Mouse (Mus musculus) liver, embryonic 16.5 days (tissue): ENCODE data around the gene Ldlrad2. TPM values are rescaled to one million over a fixed set of nuclear protein-coding genes. Genes with fewer than 3 reads are reported as not detected.
"Not testable (repeated sequence)": the region's sequence is repeated elsewhere in the genome, so short reads cannot be mapped to it uniquely, and the experiment has no call there.

Experiments used
- ATAC-seq: fragments of 200-750 bp; cut with Nextera tagmentation; 2 replicates; pipeline ENCODE4 v1.8.0; 2017; ENCODE audit warnings: low read depth, mild to moderate bottlenecking, moderate number of reproducible peaks, moderate library complexity
- H3K27ac ChIP-seq: fragments of 300-500 bp; sonication (generic); 2 replicates; pipeline ENCODE4 v1.5.1; 2014; ENCODE audit warnings: mild to moderate bottlenecking, low read length
- H3K27me3 ChIP-seq: fragments of 300-500 bp; sonication (generic); 2 replicates; pipeline ENCODE4 v1.6.1; 2014; ENCODE audit warnings: low read depth, low read length, mixed read lengths; ENCODE audit not compliant: control insufficient read depth, insufficient read depth
- H3K36me3 ChIP-seq: fragments of 300-500 bp; sonication (generic); 2 replicates; pipeline ENCODE4 v1.6.1; 2014; ENCODE audit warnings: mild to moderate bottlenecking; ENCODE audit not compliant: control insufficient read depth, insufficient read depth
- H3K4me1 ChIP-seq: fragments of 300-500 bp; sonication (generic); 2 replicates; pipeline ENCODE4 v1.6.1; 2014; ENCODE audit warnings: low read depth, low read length, mixed read lengths; ENCODE audit not compliant: control insufficient read depth
- H3K4me2 ChIP-seq: fragments of 300-500 bp; sonication (generic); 2 replicates; pipeline ENCODE4 v1.6.1; 2014; ENCODE audit warnings: low read depth, low read length, mixed read lengths
- H3K4me3 ChIP-seq: fragments of 300-500 bp; sonication (generic); 2 replicates; pipeline ENCODE4 v1.5.1; 2014; ENCODE audit warnings: low read depth, mild to moderate bottlenecking, low read length
- H3K9ac ChIP-seq: fragments of 300-500 bp; sonication (generic); 2 replicates; pipeline ENCODE4 v1.6.1; 2014; ENCODE audit warnings: low read depth, low read length
- H3K9me3 ChIP-seq: fragments of 300-500 bp; sonication (generic); replicated peaks from 2 replicates; pipeline ENCODE4 v1.6.1; 2016; ENCODE audit warnings: low read length; ENCODE audit not compliant: control insufficient read depth
- WGBS: fragments of 180-500 bp; shearing (Covaris S2); extraction: QIAGEN DNeasy Blood & Tissue Kit; methylation state at CpG from one replicate; pipeline ENCODE4 v1.1.7; 2014; ENCODE audit not compliant: insufficient replicate concordance; 5-methylcytosine and 5-hydroxymethylcytosine counted together
- polyA plus RNA-seq: library from polyadenylated mRNA; unstranded; fragments of >200 nt; fragmentation: Nextera tagmentation; extraction: Ambion mirVana; gene quantifications from 2 replicates; pipeline ENCODE4 v1.2.1, GENCODE M21; 2015

Ldlrad2 gene
- polyA plus RNA-seq, 1 experiment from 2014 or later: not detected

GRCm38 (mm10) chr4:137594496-137595270 is 20.3 kb upstream of the Ldlrad2 start:
- ATAC-seq: peak; percentile 33
- peaks cover 34% of the 10 kb centered on the region for H3K4me1 ChIP-seq
- no peaks in the 10 kb centered on the region for H3K27me3 ChIP-seq
- peak overlapping the region; percentile 75 for H3K4me2 ChIP-seq
- H3K9ac ChIP-seq: peak overlapping the region; percentile 86
- H3K27ac ChIP-seq: peak overlapping the region; percentile 100
- H3K4me3 ChIP-seq: peak overlapping the region; percentile 95
- whole genome bisulfite sequencing: 1% methylated on average over 40 of the region's 40 CpGs
- no peaks in the 10 kb centered on the region for H3K9me3 ChIP-seq
- no peaks in the 10 kb centered on the region for H3K36me3 ChIP-seq

- no peaks in the 10 kb centered on the region for H3K27me3 ChIP-seq
- no peaks in the 10 kb centered on the region for H3K9me3 ChIP-seq
- peak within 1 kb of the TSS; percentile 95 for H3K4me3 ChIP-seq
- H3K9ac ChIP-seq: peak within 1 kb of the TSS; percentile 86
- under 1% methylated on average over 87 of the region's 92 CpGs for WGBS
- peak within 1 kb of the TSS; percentile 75 for H3K4me2 ChIP-seq
- no peaks in the 10 kb centered on the region for H3K36me3 ChIP-seq
- ATAC-seq: peak; percentile 92
- peak within 1 kb of the TSS; percentile 100 for H3K27ac ChIP-seq
- H3K4me1 ChIP-seq: peaks cover 25% of the 10 kb centered on the region
Measured at GRCm38 (mm10) chr4:137593601-137594495, 19.5 kb upstream of the Ldlrad2 start, which contains the start of gene Usp48. TSS of gene Usp48 (plus strand) at chr4:137593755.

- Histone ChIP-seq H3K4me3 (no peak overlapping the region), H3K27me3 (no peaks in the 10 kb centered on the region), H3K9ac (no peak overlapping the region), H3K9me3 (no peaks in the 10 kb centered on the region), H3K4me1 (peaks cover 7% of the 10 kb centered on the region), H3K36me3 (no peaks in the 10 kb centered on the region), H3K27ac (no peak overlapping the region), H3K4me2 (no peak overlapping the region)
- ATAC-seq: no peak
- 74% methylated on average over 4 of the region's 4 CpGs for WGBS
Measured at GRCm38 (mm10) chr4:137590961-137591360, 16.6 kb upstream of the Ldlrad2 start.

GRCm38 (mm10) chr4:137589586-137589985 is 15.2 kb upstream of the Ldlrad2 start:
- Histone ChIP-seq H3K27me3 (no peaks in the 10 kb centered on the region), H3K9me3 (no peaks in the 10 kb centered on the region), H3K4me1 (no peaks in the 10 kb centered on the region; the same call in 1 of the 2 replicates), H3K4me2 (no peak overlapping the region), H3K27ac (no peak overlapping the region), H3K36me3 (no peaks in the 10 kb centered on the region), H3K9ac (no peak overlapping the region), H3K4me3 (no peak overlapping the region)
- 77% methylated on average over 3 of the region's 3 CpGs for WGBS
- no peak for ATAC-seq

- ATAC-seq, H3K4me1 ChIP-seq, H3K27me3 ChIP-seq, H3K4me3 ChIP-seq, H3K4me2 ChIP-seq, H3K9ac ChIP-seq, H3K36me3 ChIP-seq, H3K9me3 ChIP-seq, H3K27ac ChIP-seq: not testable (repeated sequence)
- WGBS: 66% methylated on average over 2 of the region's 3 CpGs
Measured at GRCm38 (mm10) chr4:137589095-137589494, 14.7 kb upstream of the Ldlrad2 start.

- Histone ChIP-seq H3K27me3 (peaks cover 12% of the 10 kb centered on the region), H3K4me2 (no peak overlapping the region), H3K27ac (no peak overlapping the region), H3K4me1 (no peaks in the 10 kb centered on the region; the same call in 1 of the 2 replicates), H3K36me3 (no peaks in the 10 kb centered on the region), H3K9me3 (no peaks in the 10 kb centered on the region), H3K4me3 (no peak overlapping the region), H3K9ac (no peak overlapping the region)
- WGBS: 66% methylated on average over 3 of the region's 3 CpGs
- no peak for ATAC-seq
Measured at GRCm38 (mm10) chr4:137581815-137582214, 7.4 kb upstream of the Ldlrad2 start.

GRCm38 (mm10) chr4:137580299-137580698 is 5.9 kb upstream of the Ldlrad2 start:
- 53% methylated on average over 2 of the region's 2 CpGs for WGBS
- no peak overlapping the region for H3K27ac ChIP-seq

GRCm38 (mm10) chr4:137579789-137580188 is 5.4 kb upstream of the Ldlrad2 start:
- Histone ChIP-seq H3K9ac (no peak overlapping the region), H3K4me2 (no peak overlapping the region), H3K27me3 (peaks cover 12% of the 10 kb centered on the region), H3K4me1 (no peaks in the 10 kb centered on the region; the same call in 1 of the 2 replicates), H3K36me3 (no peaks in the 10 kb centered on the region), H3K27ac (no peak overlapping the region), H3K4me3 (no peak overlapping the region), H3K9me3 (no peaks in the 10 kb centered on the region)
- WGBS: 26% methylated on average over 4 of the region's 4 CpGs
- no peak for ATAC-seq

More at GRCm38 (mm10) chr4:137580299-137580698, 5.9 kb upstream of the Ldlrad2 start:
- H3K27me3 ChIP-seq: peaks cover 12% of the 10 kb centered on the region
- H3K4me1 ChIP-seq: no peaks in the 10 kb centered on the region; the same call in 1 of the 2 replicates
- no peak for ATAC-seq
- no peak overlapping the region for H3K9ac ChIP-seq
- no peaks in the 10 kb centered on the region for H3K36me3 ChIP-seq
- no peaks in the 10 kb centered on the region for H3K9me3 ChIP-seq
- H3K4me3 ChIP-seq: no peak overlapping the region
- H3K4me2 ChIP-seq: no peak overlapping the region
